13 mouse cellular contexts compared by ENCODE assay signal in the genomic region with DNA sequence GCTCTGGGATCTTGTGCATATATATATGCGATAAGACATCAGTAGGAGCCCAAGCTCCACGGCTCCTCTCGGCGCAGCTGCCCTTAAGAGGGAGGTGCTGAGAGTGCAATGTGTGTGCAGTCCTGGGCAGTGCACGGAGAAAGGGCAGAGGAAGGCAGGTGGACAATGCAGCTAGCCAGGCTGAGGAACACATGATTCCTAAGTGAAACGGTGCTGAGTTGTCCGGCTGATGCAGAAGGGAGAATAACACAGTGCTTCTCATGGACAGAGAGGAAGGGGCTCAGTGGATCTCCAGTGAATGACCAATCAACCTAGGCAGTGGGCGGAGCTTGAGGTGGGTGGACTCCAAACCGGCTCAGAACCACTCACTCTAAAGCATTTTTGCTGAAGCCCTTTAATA. TPM values are rescaled to one million over a fixed set of nuclear protein-coding genes. Genes with fewer than 3 reads are reported as not detected.
DNase-seq lines count a peak whose midpoint lies in the region; ATAC-seq and TF ChIP-seq lines count a peak whose summit lies in the region.
"Had no signal": no experiment of that assay in that cellular context is flagged by ENCODE, and none has a peak within 500 bp of the region (broad histone marks: within the 10 kb centered on the region; RNA-seq: fewer than 3 reads in every experiment).

No protein-coding gene starts in this region.

- H3K9ac ChIP-seq in forebrain, embryonic 14.5 days (ENCODE audit: low read length), result no peak overlapping the region
- no peak overlapping the region for H3K9ac ChIP-seq in kidney, postnatal 0 days (ENCODE audit: low read depth, low read length)
- H3K9ac ChIP-seq in neural tube, embryonic 12.5 days, result no peak overlapping the region
- H3K9ac ChIP-seq: embryonic facial prominence, embryonic 13.5 days; hindbrain, embryonic 12.5 days had no signal

- H3K27ac ChIP-seq in forebrain, embryonic 14.5 days (ENCODE audit: low read depth, low read length), result no peak overlapping the region
- no peak overlapping the region for H3K27ac ChIP-seq in kidney, postnatal 0 days
- H3K27ac ChIP-seq in neural tube, embryonic 12.5 days, result no peak overlapping the region
- H3K27ac ChIP-seq: embryonic facial prominence, embryonic 13.5 days; hindbrain, embryonic 12.5 days; midbrain, embryonic 10.5 days had no signal

- no peaks in the 10 kb centered on the region for H3K9me3 ChIP-seq in forebrain, embryonic 14.5 days (replicated peaks; ENCODE audit: control insufficient read depth, low read length)
- no peaks in the 10 kb centered on the region for H3K9me3 ChIP-seq in kidney, postnatal 0 days (replicated peaks; ENCODE audit: low read length)
- no peaks in the 10 kb centered on the region for H3K9me3 ChIP-seq in neural tube, embryonic 12.5 days
- H3K9me3 ChIP-seq: embryonic facial prominence, embryonic 13.5 days; hindbrain, embryonic 12.5 days; midbrain, embryonic 10.5 days had no signal

- no peaks in the 10 kb centered on the region for H3K27me3 ChIP-seq in forebrain, embryonic 14.5 days (replicated peaks; ENCODE audit: control insufficient read depth, insufficient read depth, low read length)
- no peaks in the 10 kb centered on the region for H3K27me3 ChIP-seq in kidney, postnatal 0 days (ENCODE audit: insufficient read depth, low read length)
- no peaks in the 10 kb centered on the region for H3K27me3 ChIP-seq in neural tube, embryonic 12.5 days (replicated peaks)
- H3K27me3 ChIP-seq: embryonic facial prominence, embryonic 13.5 days; hindbrain, embryonic 12.5 days had no signal

- H3K4me3 ChIP-seq in forebrain, embryonic 14.5 days (ENCODE audit: low read depth, low read length), result no peak overlapping the region
- peak overlapping the region; percentile 17; the same call in 1 of the 2 replicates for H3K4me3 ChIP-seq in kidney, postnatal 0 days (replicated peaks; ENCODE audit: low read depth, low read length)
- H3K4me3 ChIP-seq in neural tube, embryonic 12.5 days, result no peak overlapping the region
- H3K4me3 ChIP-seq: embryonic facial prominence, embryonic 13.5 days; hindbrain, embryonic 12.5 days; midbrain, embryonic 10.5 days had no signal

- peak; percentile 24; the same call in 1 of the 2 replicates for ATAC-seq in forebrain, embryonic 14.5 days
- peak; percentile 50 for ATAC-seq in kidney, postnatal 0 days (replicated peaks; ENCODE audit: low FRiP score, low read depth)
- ATAC-seq in neural tube, embryonic 12.5 days (ENCODE audit: low FRiP score, low read depth), result peak; percentile 39; the same call in 1 of the 2 replicates

- H3K4me2 ChIP-seq in forebrain, embryonic 14.5 days (ENCODE audit: low read length), result no peak overlapping the region
- H3K4me2 ChIP-seq in kidney, postnatal 0 days (ENCODE audit: low read length), result peak overlapping the region; percentile 54
- peak overlapping the region; percentile 31 for H3K4me2 ChIP-seq in neural tube, embryonic 12.5 days (replicated peaks)
- H3K4me2 ChIP-seq: embryonic facial prominence, embryonic 13.5 days; heart, embryonic 11.5 days; hindbrain, embryonic 12.5 days had no signal

- H3K4me1 ChIP-seq in forebrain, embryonic 14.5 days (ENCODE audit: control insufficient read depth, insufficient read depth, low read length), result peaks cover 4% of the 10 kb centered on the region; the same call in 1 of the 2 replicates
- H3K4me1 ChIP-seq in kidney, postnatal 0 days (replicated peaks; ENCODE audit: insufficient read depth, low read length), result peaks cover 10% of the 10 kb centered on the region; the same call in 1 of the 2 replicates
- peaks cover 18% of the 10 kb centered on the region for H3K4me1 ChIP-seq in neural tube, embryonic 12.5 days
- H3K4me1 ChIP-seq: hindbrain, embryonic 12.5 days; midbrain, embryonic 10.5 days had no signal

- TF ChIP-seq CTCF in kidney, postnatal 0 days (IDR thresholded peaks at IDR 0.05; ENCODE audit: low read depth), result no peak

- WGBS in forebrain, embryonic 14.5 days, result 60% methylated on average over 9 of the region's 9 CpGs
- 24% methylated on average over 9 of the region's 9 CpGs for WGBS in kidney, postnatal 0 days
- WGBS in neural tube, embryonic 12.5 days, result 35% methylated on average over 9 of the region's 9 CpGs

- peak; percentile 7 for DNase-seq in kidney, adult 18-20 months
- DNase-seq in kidney, adult 11 months, result no peak
- no peak for DNase-seq in forebrain, embryonic 14.5 days (ENCODE audit: low spot score)
- peak; percentile 58 for DNase-seq in kidney, postnatal 0 days (ENCODE audit: low spot score)
- no peak for DNase-seq in thymus, adult 18-20 months
- no peak for DNase-seq in thymus, postnatal 25 days
- DNase-seq: adrenal gland, postnatal 25 days; lung, adult 18-20 months had no signal

- H3K36me3 ChIP-seq in forebrain, embryonic 14.5 days (ENCODE audit: control insufficient read depth, insufficient read depth, low read length), result 0 out of 2 replicates have a peak, but pooled peaks cover 12% of the 10 kb centered on the region
- no peaks in the 10 kb centered on the region for H3K36me3 ChIP-seq in kidney, postnatal 0 days (ENCODE audit: insufficient read depth, low read length)
- peaks cover 25% of the 10 kb centered on the region for H3K36me3 ChIP-seq in neural tube, embryonic 12.5 days
- H3K36me3 ChIP-seq: embryonic facial prominence, embryonic 13.5 days had no signal

RNA-seq across cellular contexts. Expression of a gene that starts 26.5 kb away (rescaled TPM):
- polyA plus RNA-seq in forebrain, embryonic 14.5 days (2014; fragmentation: Nextera tagmentation; extraction: Ambion mirVana), result 5.5 and 7.7 TPM in 2 replicates
- polyA plus RNA-seq in kidney, postnatal 0 days (2015; fragmentation: Nextera tagmentation; extraction: Ambion mirVana), result 2.2 and 2.7 TPM in 2 replicates
- polyA plus RNA-seq in neural tube, embryonic 12.5 days (2016; fragmentation: Nextera tagmentation; extraction: Ambion mirVana), result 10.6 and 10.9 TPM in 2 replicates

Comparison
In these comparisons a context has a peak if more than half of its experiments do, and no peak if none do; other contexts are left out.
1. DNase-seq: peak in kidney, adult 18-20 months (single experiment) and kidney, postnatal 0 days (single experiment); none in kidney, adult 11 months (single experiment), forebrain, embryonic 14.5 days (single experiment), thymus, adult 18-20 months (0 of 2) and thymus, postnatal 25 days (single experiment).
2. Peak in every context shown above with its lines, with median percentiles within 50 percentile points of each other: ATAC-seq.